Mouse (Mus musculus) ES-E14 (cell line): ENCODE measurements at regions not wholly inside any gene's neighbourhood (a gene's known extent, or its start where the extent isn't known, plus 50 kb on each side); places are given as distances from the start of the nearest gene placed in this dataset.

Source experiments
- DNase-seq: peaks from one replicate; pipeline ENCODE4 v3.0.0-alpha.2; 2013; ENCODE audit warnings: low read depth, low spot score
- H3K27ac ChIP-seq: 2 replicates; pipeline ENCODE4 v1.5.1; 2012; ENCODE audit warnings: low read depth, mild to moderate bottlenecking, low read length, moderate library complexity, mixed read lengths; ENCODE audit not compliant: poor library complexity, insufficient read depth, severe bottlenecking
- H3K36me3 ChIP-seq: 2 replicates; pipeline ENCODE4 v1.6.1; 2012; ENCODE audit warnings: mild to moderate bottlenecking, low read length, moderate library complexity, mixed read lengths; ENCODE audit not compliant: control insufficient read depth, poor library complexity, insufficient read depth, severe bottlenecking
- H3K4me1 ChIP-seq, 2 experiments: fragments of 150-350 bp in 1 of 2; sonication (generic) in 1 of 2; 2 replicates each; pipeline ENCODE4 v1.6.1; 2012; ENCODE audit warnings: low read length in 2 of 2, mild to moderate bottlenecking in 1 of 2, mixed read lengths in 1 of 2; ENCODE audit not compliant: control insufficient read depth in 2 of 2, insufficient read depth in 2 of 2, poor library complexity in 1 of 2
- H3K4me3 ChIP-seq, 2 experiments: fragments of 150-350 bp in 1 of 2; sonication (generic) in 1 of 2; 2 replicates each; pipeline ENCODE4 v1.5.1; 2012; ENCODE audit warnings: low read length in 2 of 2, low read depth in 1 of 2, mild to moderate bottlenecking in 1 of 2, mixed read lengths in 1 of 2; ENCODE audit not compliant: insufficient read depth in 1 of 2, poor library complexity in 1 of 2, severe bottlenecking in 1 of 2
- H3K9ac ChIP-seq: 2 replicates; pipeline ENCODE4 v1.6.1; 2012; ENCODE audit warnings: low read depth, mild to moderate bottlenecking, low read length, mixed read lengths; ENCODE audit not compliant: poor library complexity, insufficient read depth, severe bottlenecking
- H3K9me3 ChIP-seq: fragments of 150-350 bp; sonication (generic); 2 replicates; pipeline ENCODE4 v1.6.1; 2012; ENCODE audit warnings: low read depth, mild to moderate bottlenecking, low read length; ENCODE audit not compliant: control insufficient read depth, insufficient read depth
- CHD2 ChIP-seq: IDR thresholded peaks from 2 replicates; pipeline ENCODE4 v1.6.1; 2014; ENCODE audit warnings: mild to moderate bottlenecking, low read depth, low read length, inconsistent platforms
- HCFC1 ChIP-seq: IDR thresholded peaks from 2 replicates; pipeline ENCODE4 v1.6.1; 2012; ENCODE audit warnings: low read length, inconsistent platforms, borderline replicate concordance; ENCODE audit not compliant: insufficient read depth
- MAFK ChIP-seq: IDR thresholded peaks from 2 replicates; pipeline ENCODE4 v1.6.1; 2014; ENCODE audit warnings: mild to moderate bottlenecking, low read depth, low read length, inconsistent platforms; ENCODE audit not compliant: insufficient read depth
- ZC3H11A ChIP-seq: IDR thresholded peaks from 2 replicates; pipeline ENCODE4 v1.6.1; 2012; ENCODE audit warnings: low read depth, mild to moderate bottlenecking, inconsistent platforms, low read length, borderline replicate concordance
- ZNF384 ChIP-seq: IDR thresholded peaks from 2 replicates; pipeline ENCODE4 v1.6.1; 2012; ENCODE audit warnings: low read depth, low read length, inconsistent platforms
- in situ Hi-C, 2 experiments: fragments of 600-800 bp; cut with MboI; formaldehyde crosslinking; loops; one replicate each; pipeline ENCODE4 v1.15.1; 2025; ENCODE audit warnings: low sequenced_read_pairs in 2 of 2, inconsistent platforms in 1 of 2; ENCODE audit not compliant: unreplicated experiment in 2 of 2

DNA sequence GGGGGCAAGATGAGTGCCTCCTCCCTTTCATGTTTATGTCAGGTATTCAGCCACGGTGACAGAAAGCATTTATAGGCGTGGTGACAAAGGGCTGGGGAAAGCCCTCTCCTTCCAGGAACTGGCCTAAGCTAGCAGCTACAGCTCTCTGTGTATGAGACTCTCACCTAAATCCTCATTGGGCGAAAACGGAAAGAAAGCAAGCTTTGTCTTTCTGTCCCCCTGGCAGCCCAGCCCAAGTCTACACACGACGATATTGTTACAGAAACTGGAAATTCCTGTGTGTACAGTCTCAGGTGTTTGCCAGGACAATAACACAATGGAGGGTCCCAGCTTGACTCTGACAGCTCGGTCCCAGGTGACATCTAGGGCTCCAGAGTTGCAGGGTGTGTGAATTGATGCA lies 60.0 kb downstream of the Dact2 start:
- no peak for DNase-seq
- Histone ChIP-seq H3K9ac (no peak overlapping the region), H3K4me1 (0 out of 4 replicates have a peak, but pooled peaks cover 0 to 6% of the 10 kb centered on the region in 2 experiments), H3K9me3 (no peaks in the 10 kb centered on the region), H3K4me3 (no peak overlapping the region), H3K27ac (no peak overlapping the region), H3K36me3 (no peaks in the 10 kb centered on the region)
- TF ChIP-seq MAFK: no peak
- TF ChIP-seq CHD2: no peak
- TF ChIP-seq ZC3H11A: no peak
- no peak for TF ChIP-seq ZNF384
- TF ChIP-seq HCFC1: no peak
- in situ Hi-C loops: no loop called here

DNA sequence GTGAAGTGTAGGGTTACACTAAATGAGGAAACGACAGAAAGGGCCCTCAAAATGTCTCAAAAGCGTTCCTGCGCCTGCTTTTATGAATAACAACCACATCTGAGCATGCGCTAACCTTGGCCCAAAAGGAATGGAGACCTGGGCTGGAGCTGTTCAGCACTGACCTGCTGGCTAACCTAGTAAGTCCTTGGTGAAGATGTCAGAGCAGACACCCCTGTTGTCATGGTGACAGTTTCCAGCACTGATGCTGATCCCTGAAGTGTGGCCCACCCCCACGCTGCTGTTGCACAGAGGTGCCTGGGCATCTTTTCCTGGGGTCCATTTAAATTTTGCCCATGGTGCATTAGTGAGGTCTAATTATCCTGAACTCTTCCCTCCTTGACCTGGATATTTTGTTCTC lies 62.4 kb downstream of the Dact2 start:
- in situ Hi-C loops: no loop called here
- TF ChIP-seq HCFC1 (no peak), CHD2 (no peak), ZC3H11A (no peak), ZNF384 (no peak), MAFK (no peak)
- DNase-seq: no peak

DNA sequence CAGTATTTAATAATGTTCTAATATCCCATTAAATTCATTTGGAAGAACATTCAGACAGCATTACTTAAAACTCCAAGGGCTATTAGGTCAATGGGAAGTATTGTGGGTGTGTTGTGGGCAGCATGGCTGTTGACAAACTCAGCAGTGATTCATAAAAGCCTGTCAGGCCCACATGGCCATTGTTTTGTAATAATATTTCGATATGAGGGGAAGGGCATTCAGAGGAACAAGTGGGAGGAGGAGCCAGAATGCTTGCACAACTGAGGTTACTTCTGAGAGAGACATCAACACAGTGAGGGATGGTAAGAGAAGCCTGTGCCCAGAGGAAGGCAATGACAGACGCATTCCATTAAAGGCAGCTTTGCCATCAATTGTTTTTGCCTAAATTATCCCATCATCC lies 63.8 kb downstream of the Dact2 start:
- Histone ChIP-seq H3K27ac (no peak overlapping the region), H3K4me3 (no peak overlapping the region), H3K4me1 (0 out of 4 replicates have a peak, but pooled peaks cover 0 to 6% of the 10 kb centered on the region in 2 experiments), H3K9me3 (no peaks in the 10 kb centered on the region), H3K9ac (no peak overlapping the region), H3K36me3 (no peaks in the 10 kb centered on the region)
- DNase-seq: no peak
- in situ Hi-C loops: no loop called here
- TF ChIP-seq CHD2 (no peak), HCFC1 (no peak), ZC3H11A (no peak), MAFK (no peak), ZNF384 (no peak)

More for the DNA sequence above, 62.4 kb downstream of the Dact2 start:
- no peak overlapping the region for H3K4me3 ChIP-seq
- H3K4me1 ChIP-seq: 0 out of 4 replicates have a peak, but pooled peaks cover 0 to 6% of the 10 kb centered on the region in 2 experiments
- no peak overlapping the region for H3K9ac ChIP-seq
- no peaks in the 10 kb centered on the region for H3K9me3 ChIP-seq
- no peaks in the 10 kb centered on the region for H3K36me3 ChIP-seq
- H3K27ac ChIP-seq: no peak overlapping the region

DNA sequence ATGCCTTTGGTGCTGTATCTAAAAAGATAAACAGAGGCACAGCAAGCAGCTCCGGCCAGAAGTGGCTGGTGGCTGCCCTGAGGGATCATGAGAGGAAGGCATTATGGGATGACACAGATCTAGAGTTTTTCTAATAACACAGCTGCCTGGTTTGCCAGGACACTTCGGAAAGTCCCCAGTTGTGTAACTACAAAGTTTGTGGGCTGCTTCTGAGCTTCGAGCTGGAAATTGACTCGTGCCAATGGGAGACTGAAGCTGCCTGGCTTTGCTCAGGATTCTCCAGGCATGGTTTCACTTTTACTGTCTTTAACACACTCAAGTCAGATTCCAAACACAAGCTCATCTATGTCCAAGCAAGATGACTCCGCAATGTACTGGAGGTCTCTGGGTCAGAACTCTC lies 65.2 kb downstream of the Dact2 start:
- Histone ChIP-seq H3K4me3 (no peak overlapping the region), H3K9me3 (no peaks in the 10 kb centered on the region), H3K36me3 (no peaks in the 10 kb centered on the region), H3K4me1 (0 out of 4 replicates have a peak, but pooled peaks cover 0 to 5% of the 10 kb centered on the region in 2 experiments), H3K9ac (no peak overlapping the region), H3K27ac (no peak overlapping the region)
- TF ChIP-seq ZNF384 (no peak), ZC3H11A (no peak)
- no peak for DNase-seq
- in situ Hi-C loops: no loop called here

DNA sequence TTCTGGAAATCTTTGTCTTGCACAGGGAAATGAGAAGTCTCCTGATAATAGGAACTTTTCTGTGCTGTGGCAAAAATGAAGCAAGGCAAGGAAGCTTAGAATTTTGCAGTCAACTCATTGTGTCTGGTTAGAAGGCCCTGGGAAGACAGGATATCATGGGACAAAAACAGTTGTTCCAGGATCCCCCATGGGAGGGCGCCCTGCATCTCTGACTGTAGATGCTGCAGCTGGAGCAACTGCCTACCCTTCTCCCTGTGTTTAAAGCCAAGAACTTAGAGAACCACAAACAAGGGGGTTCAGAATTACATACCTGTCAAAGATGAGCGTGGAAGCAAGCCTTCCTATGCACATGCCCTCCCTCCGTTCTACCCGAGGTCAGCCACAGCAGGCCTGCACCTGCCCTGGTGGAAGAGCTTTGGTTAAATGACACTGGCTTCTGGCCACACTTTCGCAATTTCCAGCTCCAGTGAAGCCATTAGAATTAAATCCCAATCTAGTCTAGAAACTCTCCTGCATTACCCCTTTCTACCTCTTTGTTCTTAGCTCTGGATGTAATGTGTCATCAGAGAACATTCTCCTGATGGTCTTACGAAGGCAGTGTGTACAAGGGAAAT lies 67.3 kb downstream of the Dact2 start:
- H3K4me3 ChIP-seq: no peak overlapping the region
- peak; percentile 46 for DNase-seq
- H3K36me3 ChIP-seq: no peaks in the 10 kb centered on the region
- no peaks in the 10 kb centered on the region for H3K9me3 ChIP-seq
- H3K9ac ChIP-seq: no peak overlapping the region
- H3K27ac ChIP-seq: no peak overlapping the region
- H3K4me1 ChIP-seq: no peaks in the 10 kb centered on the region
- in situ Hi-C loops: no loop called here
- TF ChIP-seq CHD2 (no peak), ZC3H11A (peak; percentile 50; the same call in 1 of the 2 replicates)
